Mouse (Mus musculus) T-helper 1 cell (primary cell): ENCODE data around the gene Setdb2.
"Not testable (repeated sequence)": the region's sequence is repeated elsewhere in the genome, so short reads cannot be mapped to it uniquely, and the experiment has no call there.

Experiments used
- in situ Hi-C: fragments of 300-600 bp; cut with MboI, MseI; formaldehyde crosslinking; loops from one replicate; pipeline ENCODE4 v1.15.1; 2025; ENCODE audit warnings: high pct_unique_total_duplicates

The Setdb2 gene

GRCm38 (mm10) chr14:59440558-59441471, at the start of gene Setdb2, which contains the start of gene Cab39l:
TSS of gene Setdb2 (minus strand) at chr14:59440884.
TSS of gene Cab39l (plus strand) at chr14:59440972.
- in situ Hi-C loops, result loop anchor here (25.0 kb wide), 1 partner anchor 821 kb away; the partner anchor contains the start of genes Gm49336, Mtmr6 and Nupl1

- in situ Hi-C loops, result no loop called here
These were observed 44.6 kb upstream of the Setdb2 start for GRCm38 (mm10) chr14:59485247-59485810.

GRCm38 (mm10) chr14:59478699-59479098, 38.0 kb upstream of the Setdb2 start:
- in situ Hi-C loops, result no loop called here

GRCm38 (mm10) chr14:59470781-59471180, 30.1 kb upstream of the Setdb2 start:
- in situ Hi-C loops, result no loop called here

GRCm38 (mm10) chr14:59467798-59468197, 27.1 kb upstream of the Setdb2 start:
- in situ Hi-C loops, result no loop called here

GRCm38 (mm10) chr14:59466503-59466902, 25.8 kb upstream of the Setdb2 start:
- in situ Hi-C loops, result no loop called here

- in situ Hi-C loops, result loop anchor here (25.0 kb wide), 1 partner anchor 814 kb away; the partner anchor contains the start of genes Gm49336, Mtmr6 and Nupl1
These were observed 7.3 kb upstream of the Setdb2 start for GRCm38 (mm10) chr14:59447981-59448380.

GRCm38 (mm10) chr14:59445421-59445820, 4.7 kb upstream of the Setdb2 start:
- in situ Hi-C loops, result loop anchor here (25.0 kb wide), 1 partner anchor 817 kb away; the partner anchor contains the start of genes Gm49336, Mtmr6 and Nupl1

- in situ Hi-C loops, result loop anchor here (25.0 kb wide), 1 partner anchor 821 kb away; the partner anchor contains the start of genes Gm49336, Mtmr6 and Nupl1
These were observed 755 bp upstream of the Setdb2 start for GRCm38 (mm10) chr14:59441472-59441805.

GRCm38 (mm10) chr14:59440039-59440438, 645 bp downstream of the Setdb2 start:
- in situ Hi-C loops, result loop anchor here (25.0 kb wide), 1 partner anchor 822 kb away; the partner anchor contains the start of genes Gm49336, Mtmr6 and Nupl1

- in situ Hi-C loops, result loop anchor here (25.0 kb wide), 1 partner anchor 824 kb away; the partner anchor contains the start of genes Gm49336, Mtmr6 and Nupl1
These were observed 2.2 kb downstream of the Setdb2 start for GRCm38 (mm10) chr14:59438505-59438904.

GRCm38 (mm10) chr14:59437398-59437797, 3.3 kb downstream of the Setdb2 start:
- in situ Hi-C loops, result loop anchor here (25.0 kb wide), 1 partner anchor 825 kb away; the partner anchor contains the start of genes Gm49336, Mtmr6 and Nupl1

- in situ Hi-C loops, result loop anchor here (25.0 kb wide), 1 partner anchor 827 kb away; the partner anchor contains the start of genes Gm49336, Mtmr6 and Nupl1
These were observed 5.5 kb downstream of the Setdb2 start for GRCm38 (mm10) chr14:59435206-59435605.

- in situ Hi-C loops, result loop anchor here (25.0 kb wide), 1 partner anchor 828 kb away; the partner anchor contains the start of genes Gm49336, Mtmr6 and Nupl1
These were observed 6.8 kb downstream of the Setdb2 start for GRCm38 (mm10) chr14:59433902-59434301.

GRCm38 (mm10) chr14:59430556-59430955, 10.1 kb downstream of the Setdb2 start:
- in situ Hi-C loops, result loop anchor here (25.0 kb wide), 1 partner anchor 832 kb away; the partner anchor contains the start of genes Gm49336, Mtmr6 and Nupl1

- in situ Hi-C loops, result no loop called here
These were observed 17.6 kb downstream of the Setdb2 start for GRCm38 (mm10) chr14:59422912-59423663.

GRCm38 (mm10) chr14:59418171-59418570, 22.5 kb downstream of the Setdb2 start:
- in situ Hi-C loops, result no loop called here

GRCm38 (mm10) chr14:59414979-59415378, 25.7 kb downstream of the Setdb2 start:
- in situ Hi-C loops, result not testable (repeated sequence)

- in situ Hi-C loops, result loop anchor here (25.0 kb wide), 1 partner anchor 1060 kb away; no protein-coding TSS in a partner anchor
These were observed 43.7 kb downstream of the Setdb2 start for GRCm38 (mm10) chr14:59396999-59397398.

GRCm38 (mm10) chr14:59395281-59395680, 45.4 kb downstream of the Setdb2 start, which contains the start of gene Phf11c:
TSS of gene Phf11c (minus strand) at chr14:59395381.
- in situ Hi-C loops, result loop anchor here (25.0 kb wide), 1 partner anchor 1058 kb away; no protein-coding TSS in a partner anchor

GRCm38 (mm10) chr14:59390181-59390580, 50.5 kb downstream of the Setdb2 start:
- in situ Hi-C loops, result loop anchor here (25.0 kb wide), 1 partner anchor 1053 kb away; no protein-coding TSS in a partner anchor
